14 mouse cellular contexts compared by ENCODE assay signal in the genomic region with DNA sequence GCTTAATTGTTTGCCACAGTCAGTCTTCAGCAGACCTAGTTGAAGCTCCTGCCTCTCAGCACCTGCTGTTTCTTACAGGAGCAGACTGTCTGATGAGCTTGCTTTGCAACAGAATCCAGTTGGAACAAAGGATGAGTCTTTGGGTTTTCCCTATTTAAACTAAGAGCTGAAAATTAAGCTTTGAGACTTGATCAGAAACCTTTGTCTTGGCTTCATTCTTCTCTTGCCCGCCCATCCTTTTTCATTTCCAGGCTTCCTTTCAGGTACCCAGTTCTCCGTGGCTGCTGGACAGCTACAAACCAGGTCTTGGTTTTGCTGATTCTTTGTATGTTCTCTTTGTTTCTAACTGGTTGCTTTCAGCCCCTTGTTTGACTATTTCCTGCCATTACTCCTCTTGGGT.
"Had no signal": no experiment of that assay in that cellular context is flagged by ENCODE, and none has a peak within 500 bp of the region (broad histone marks: within the 10 kb centered on the region; RNA-seq: fewer than 3 reads in every experiment).

No protein-coding gene starts in this region.

- H3K27me3 ChIP-seq: midbrain, embryonic 13.5 days; midbrain, embryonic 15.5 days; neural tube, embryonic 12.5 days; stomach, embryonic 15.5 days had no signal

- H3K4me3 ChIP-seq: midbrain, embryonic 10.5 days; midbrain, embryonic 13.5 days; midbrain, embryonic 15.5 days; neural tube, embryonic 12.5 days; stomach, embryonic 15.5 days had no signal

- H3K9ac ChIP-seq: lung, embryonic 14.5 days; midbrain, embryonic 13.5 days; midbrain, embryonic 15.5 days; neural tube, embryonic 12.5 days; stomach, embryonic 15.5 days had no signal

- H3K4me2 ChIP-seq: lung, embryonic 14.5 days; midbrain, embryonic 13.5 days; midbrain, embryonic 15.5 days; neural tube, embryonic 12.5 days; stomach, embryonic 15.5 days had no signal

- H3K9me3 ChIP-seq: midbrain, embryonic 15.5 days; stomach, embryonic 15.5 days had no signal

- H3K4me1 ChIP-seq: midbrain, embryonic 10.5 days; midbrain, embryonic 13.5 days; midbrain, embryonic 15.5 days; neural tube, embryonic 12.5 days; stomach, embryonic 15.5 days had no signal

- ATAC-seq: midbrain, embryonic 13.5 days; midbrain, embryonic 15.5 days had no signal

- H3K27ac ChIP-seq: midbrain, embryonic 10.5 days; midbrain, embryonic 13.5 days; midbrain, embryonic 15.5 days; neural tube, embryonic 12.5 days; stomach, embryonic 15.5 days; stomach, postnatal 0 days had no signal

- H3K36me3 ChIP-seq: midbrain, embryonic 10.5 days; midbrain, embryonic 13.5 days; midbrain, embryonic 15.5 days; neural tube, embryonic 12.5 days; stomach, embryonic 15.5 days had no signal

- DNase-seq: lung, adult 18-20 months; lung, embryonic 14.5 days; lung, postnatal 10 days; lung, postnatal 4 days; right cerebral cortex, postnatal 14 days; thymus, adult 2 months; thymus, postnatal 25 days; thymus, postnatal 4 days had no signal
